In the genomic region with DNA sequence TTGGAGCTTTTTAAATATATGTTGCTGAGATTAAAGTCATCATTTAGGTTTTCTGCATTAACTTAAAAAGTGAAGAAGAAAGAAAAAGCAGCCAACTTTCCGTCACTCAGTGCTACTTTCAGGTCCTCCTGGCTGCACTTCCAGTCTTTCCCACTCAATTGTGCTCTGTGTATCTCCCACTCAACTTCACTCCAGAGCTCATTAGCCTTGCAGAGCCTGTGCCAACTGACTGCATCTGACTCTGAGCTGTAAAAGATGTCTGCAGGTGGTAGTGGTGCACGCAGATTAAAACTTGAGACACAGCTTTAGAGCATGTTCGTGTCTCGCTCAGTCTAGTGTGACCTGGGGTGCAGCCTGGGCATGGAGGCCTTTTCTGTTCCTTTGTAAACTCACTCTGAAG, we compare ENCODE assay signal across 22 mouse cellular contexts. TPM values are rescaled to one million over a fixed set of nuclear protein-coding genes. Genes with fewer than 3 reads are reported as not detected.
DNase-seq lines count a peak whose midpoint lies in the region; ATAC-seq and TF ChIP-seq lines count a peak whose summit lies in the region.
"Had no signal": no experiment of that assay in that cellular context is flagged by ENCODE, and none has a peak within 500 bp of the region (broad histone marks: within the 10 kb centered on the region; RNA-seq: fewer than 3 reads in every experiment).

No protein-coding gene starts in this region.

- H3K4me2 ChIP-seq in kidney, embryonic 14.5 days (replicated peaks; ENCODE audit: low read depth, low read length), result no peak overlapping the region
- H3K4me2 ChIP-seq: forebrain, embryonic 13.5 days; heart, embryonic 11.5 days; hindbrain, embryonic 13.5 days; liver, embryonic 12.5 days had no signal

- no peak overlapping the region for H3K9ac ChIP-seq in kidney, embryonic 14.5 days (ENCODE audit: low read depth, low read length)
- H3K9ac ChIP-seq: forebrain, embryonic 13.5 days; hindbrain, embryonic 13.5 days; liver, embryonic 12.5 days had no signal

- no peaks in the 10 kb centered on the region for H3K27me3 ChIP-seq in hindbrain, embryonic 10.5 days (ENCODE audit: insufficient read depth, poor library complexity, severe bottlenecking)
- H3K27me3 ChIP-seq in cerebellum, adult 2 months (ENCODE audit: control insufficient read depth, insufficient read depth, low read length), result no peaks in the 10 kb centered on the region
- H3K27me3 ChIP-seq in kidney, embryonic 14.5 days (ENCODE audit: control insufficient read depth, insufficient read depth, low read length), result no peaks in the 10 kb centered on the region
- H3K27me3 ChIP-seq: forebrain, embryonic 13.5 days; hindbrain, embryonic 13.5 days had no signal

- TF ChIP-seq CTCF in cerebellum, adult 2 months (IDR thresholded peaks at IDR 0.05; ENCODE audit: borderline replicate concordance, insufficient read depth, low read depth, low read length), result no peak

- TF ChIP-seq POLR2A in cerebellum, adult 2 months (IDR thresholded peaks at IDR 0.05; ENCODE audit: borderline replicate concordance, insufficient read depth, low read length), result no peak

- WGBS in hindbrain, embryonic 10.5 days, result 83% methylated on average over 4 of the region's 4 CpGs
- 54% methylated on average over 4 of the region's 4 CpGs for WGBS in cerebellum, adult 2 months
- WGBS in kidney, embryonic 14.5 days, result 64% methylated on average over 4 of the region's 4 CpGs

- no peaks in the 10 kb centered on the region for H3K36me3 ChIP-seq in hindbrain, embryonic 10.5 days
- H3K36me3 ChIP-seq in kidney, embryonic 14.5 days (ENCODE audit: control insufficient read depth, insufficient read depth, low read length), result no peaks in the 10 kb centered on the region
- H3K36me3 ChIP-seq: hindbrain, embryonic 13.5 days; liver, embryonic 12.5 days had no signal

- ATAC-seq in kidney, embryonic 14.5 days (ENCODE audit: low FRiP score, low TSS enrichment), result no peak
- ATAC-seq: forebrain, embryonic 13.5 days; inflammation-experienced regulatory T-cells, adult 6 months; liver, embryonic 12.5 days; midbrain, embryonic 16.5 days had no signal

- no peak overlapping the region for H3K27ac ChIP-seq in hindbrain, embryonic 10.5 days
- H3K27ac ChIP-seq in cerebellum, adult 2 months (ENCODE audit: insufficient read depth, low read length), result no peak overlapping the region
- no peak overlapping the region for H3K27ac ChIP-seq in kidney, embryonic 14.5 days (ENCODE audit: low read depth, low read length)
- H3K27ac ChIP-seq: forebrain, embryonic 13.5 days; gastrocnemius, adult 2 months; hindbrain, embryonic 13.5 days; liver, embryonic 12.5 days had no signal

- no peak overlapping the region for H3K4me3 ChIP-seq in hindbrain, embryonic 10.5 days
- H3K4me3 ChIP-seq in cerebellum, adult 2 months (replicated peaks; ENCODE audit: insufficient read depth, low read depth, low read length), result no peak overlapping the region
- H3K4me3 ChIP-seq in kidney, embryonic 14.5 days (ENCODE audit: low read length), result no peak overlapping the region
- H3K4me3 ChIP-seq: forebrain, embryonic 13.5 days; gastrocnemius, adult 2 months; hindbrain, embryonic 13.5 days; liver, embryonic 12.5 days had no signal

- no peaks in the 10 kb centered on the region for H3K9me3 ChIP-seq in hindbrain, embryonic 10.5 days
- H3K9me3 ChIP-seq in kidney, embryonic 14.5 days (ENCODE audit: control insufficient read depth, low read length), result no peaks in the 10 kb centered on the region
- H3K9me3 ChIP-seq: forebrain, embryonic 13.5 days; hindbrain, embryonic 13.5 days; liver, embryonic 12.5 days had no signal

- H3K4me1 ChIP-seq in hindbrain, embryonic 10.5 days (replicated peaks), result peaks cover 2% of the 10 kb centered on the region; the same call in 1 of the 2 replicates
- H3K4me1 ChIP-seq in cerebellum, adult 2 months (ENCODE audit: control insufficient read depth, insufficient read depth, low read length), result no peaks in the 10 kb centered on the region
- no peaks in the 10 kb centered on the region for H3K4me1 ChIP-seq in kidney, embryonic 14.5 days (ENCODE audit: control insufficient read depth, insufficient read depth, low read length)
- H3K4me1 ChIP-seq: hindbrain, embryonic 13.5 days; liver, embryonic 12.5 days had no signal

- peak; percentile 71 for DNase-seq in left cerebral cortex, adult 11 months (ENCODE audit: low spot score)
- DNase-seq in left cerebral cortex, postnatal 4 days, result no peak
- DNase-seq in frontal cortex, postnatal 36 days (ENCODE audit: low spot score in 2 of 2), result peak; percentile 73 to 86
- peak; percentile 73 to 93 for DNase-seq in left cerebral cortex, postnatal 14 days (ENCODE audit: low spot score in 2 of 2)
- DNase-seq in hindbrain, embryonic 10.5 days (ENCODE audit: low spot score), result no peak
- no peak for DNase-seq in cerebellum, adult 2 months
- DNase-seq: B cell, adult 2 months; cerebellum, adult 9-11 months; gastrocnemius, adult 2 months; heart, postnatal 10 days; kidney, adult 2 months; kidney, postnatal 25 days; lung, adult 2 months; lung, postnatal 36 days; thymus, adult 18-20 months had no signal

- intact Hi-C loops in left cerebral cortex, postnatal 4 days (cut with DNase I), result no loop called here
- intact Hi-C loops in left cerebral cortex, postnatal 14 days (cut with DNase I), result no loop called here

RNA-seq across cellular contexts. Expression of a gene that starts 53.4 kb away (rescaled TPM):
- 100 to 1,000 TPM; 126 to 127 TPM for total RNA-seq in left cerebral cortex, postnatal 4 days (2021)
- total RNA-seq in left cerebral cortex, postnatal 14 days (2021), result 100 to 1,000 TPM; 112 TPM
- polyA plus RNA-seq in hindbrain, embryonic 10.5 days (2016; fragmentation: Nextera tagmentation; extraction: Ambion mirVana), result 30.0 and 32.2 TPM in 2 replicates
- polyA plus RNA-seq in cerebellum, adult 2 months (2012; rRNA removed), result 42.0 and 43.3 TPM in 2 replicates
- 20.8 and 38.2 TPM in 2 replicates for polyA plus RNA-seq in kidney, embryonic 14.5 days (2014; fragmentation: Nextera tagmentation; extraction: Ambion mirVana)

Comparison
In these comparisons a context has a peak if more than half of its experiments do, and no peak if none do; other contexts are left out.
1. DNase-seq: peak in left cerebral cortex, adult 11 months (single experiment), frontal cortex, postnatal 36 days (2 of 2) and left cerebral cortex, postnatal 14 days (2 of 2); none in left cerebral cortex, postnatal 4 days (single experiment), hindbrain, embryonic 10.5 days (single experiment) and cerebellum, adult 2 months (0 of 2).